Mouse (Mus musculus) stomach, embryonic 15.5 days (tissue): Measurements from ENCODE around the gene Basp1. TPM values are rescaled to one million over a fixed set of nuclear protein-coding genes. Genes with fewer than 3 reads are reported as not detected.
A peak's percentile ranks its signal among the peaks of the same experiment; 100 is the strongest.

ENCODE experiments used
- ATAC-seq: fragments of 200-750 bp; cut with Nextera tagmentation; 2 replicates; pipeline ENCODE4 v1.8.0; 2017; ENCODE audit warnings: low read depth, moderate number of reproducible peaks, moderate TSS enrichment; ENCODE audit not compliant: insufficient read depth, low FRiP score
- H3K27ac ChIP-seq: fragments of 300-500 bp; sonication (generic); 2 replicates; pipeline ENCODE4 v1.5.1; 2015; ENCODE audit warnings: mild to moderate bottlenecking, inconsistent platforms
- H3K27me3 ChIP-seq: fragments of 300-500 bp; sonication (generic); replicated peaks from 2 replicates; pipeline ENCODE4 v1.6.1; 2015; ENCODE audit warnings: inconsistent platforms
- H3K36me3 ChIP-seq: fragments of 300-500 bp; sonication (generic); 2 replicates; pipeline ENCODE4 v1.6.1; 2015; ENCODE audit warnings: inconsistent platforms
- H3K4me1 ChIP-seq: fragments of 300-500 bp; sonication (generic); 2 replicates; pipeline ENCODE4 v1.6.1; 2015; ENCODE audit warnings: inconsistent platforms
- H3K4me2 ChIP-seq: fragments of 300-500 bp; sonication (generic); 2 replicates; pipeline ENCODE4 v1.6.1; 2015; ENCODE audit warnings: mild to moderate bottlenecking, inconsistent platforms
- H3K4me3 ChIP-seq: fragments of 300-500 bp; sonication (generic); replicated peaks from 2 replicates; pipeline ENCODE4 v1.5.1; 2015; ENCODE audit warnings: inconsistent platforms
- H3K9ac ChIP-seq: fragments of 300-500 bp; sonication (generic); 2 replicates; pipeline ENCODE4 v1.6.1; 2015; ENCODE audit warnings: inconsistent platforms
- H3K9me3 ChIP-seq: fragments of 300-500 bp; sonication (generic); 2 replicates; pipeline ENCODE4 v1.6.1; 2016; ENCODE audit warnings: inconsistent platforms
- WGBS: fragments of 180-500 bp; shearing (Covaris S2); methylation state at CpG from one replicate; pipeline ENCODE4 v1.1.7; 2015; 5-methylcytosine and 5-hydroxymethylcytosine counted together
- polyA plus RNA-seq: library from polyadenylated mRNA; unstranded; fragments of >200 nt; fragmentation: Nextera tagmentation; extraction: Ambion mirVana; gene quantifications from 2 replicates; pipeline ENCODE4 v1.2.1, GENCODE M21; 2015

The Basp1 gene
- polyA plus RNA-seq, 1 experiment from 2014 or later: 43.4 TPM

DNA sequence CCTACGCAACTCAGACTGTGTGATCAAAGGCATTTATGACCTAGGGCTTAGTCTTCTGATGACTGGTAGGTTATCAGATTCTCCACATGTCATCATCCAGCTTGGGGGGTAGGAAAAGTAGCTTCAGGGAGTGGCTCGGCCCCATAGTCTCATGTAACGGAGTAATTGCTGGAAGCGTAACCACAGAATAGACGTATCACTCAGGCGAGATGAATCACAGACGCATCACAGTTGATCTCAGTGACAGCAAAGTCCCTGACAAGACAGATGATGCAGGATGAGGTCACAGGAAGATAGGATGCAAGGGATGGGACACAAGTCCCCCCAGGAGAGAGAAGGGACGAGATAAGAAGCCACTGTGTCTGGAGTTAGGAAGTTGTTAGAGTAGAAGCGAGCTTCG lies 30.6 kb upstream of the Basp1 start:
- H3K36me3 ChIP-seq: no peaks in the 10 kb centered on the region
- H3K9me3 ChIP-seq: no peaks in the 10 kb centered on the region
- ATAC-seq: no peak
- WGBS: 79% methylated on average over 10 of the region's 10 CpGs
- H3K4me1 ChIP-seq: peaks cover 8% of the 10 kb centered on the region; the same call in 1 of the 2 replicates
- H3K9ac ChIP-seq: no peak overlapping the region
- no peak overlapping the region for H3K4me3 ChIP-seq
- no peak overlapping the region for H3K4me2 ChIP-seq
- no peak overlapping the region for H3K27ac ChIP-seq
- H3K27me3 ChIP-seq: 0 out of 2 replicates have a peak, but pooled peaks cover 7% of the 10 kb centered on the region

DNA sequence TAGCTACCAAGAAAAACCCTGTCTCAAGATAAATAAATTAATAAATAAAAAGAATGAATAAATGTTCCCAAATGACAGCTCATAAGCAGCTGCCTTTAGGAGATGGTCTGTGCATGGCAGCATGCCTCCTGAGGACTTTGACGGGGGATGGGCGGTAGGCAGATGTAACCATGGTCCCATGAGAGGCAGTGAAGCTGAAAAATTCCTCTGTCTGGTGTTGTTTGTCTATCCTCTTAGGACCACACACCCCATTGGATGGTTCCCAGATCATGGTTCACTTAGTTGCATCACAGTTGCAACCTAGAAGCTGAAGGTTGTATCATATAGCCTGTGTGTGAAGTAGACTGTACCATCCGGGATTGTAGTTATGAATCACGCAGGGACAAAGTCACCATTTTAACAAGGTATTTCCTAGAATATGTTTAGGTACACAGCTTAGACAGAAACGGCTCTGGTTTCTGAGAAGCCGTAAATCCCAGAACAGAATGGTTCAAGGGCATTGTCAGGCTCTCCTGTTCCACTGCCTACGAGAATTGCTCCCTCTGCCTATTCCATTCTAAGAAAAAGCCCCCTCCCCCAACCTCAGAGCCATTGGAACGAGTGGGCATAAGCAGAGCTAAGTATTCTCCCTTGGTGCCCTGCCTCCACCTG lies 29.7 kb upstream of the Basp1 start:
- Histone ChIP-seq H3K9ac (no peak overlapping the region), H3K27me3 (0 out of 2 replicates have a peak, but pooled peaks cover 7% of the 10 kb centered on the region), H3K4me3 (no peak overlapping the region), H3K27ac (no peak overlapping the region), H3K9me3 (no peaks in the 10 kb centered on the region), H3K4me1 (peaks cover 8% of the 10 kb centered on the region; the same call in 1 of the 2 replicates), H3K36me3 (no peaks in the 10 kb centered on the region), H3K4me2 (no peak overlapping the region)
- WGBS: 85% methylated on average over 8 of the region's 8 CpGs
- ATAC-seq: no peak

DNA sequence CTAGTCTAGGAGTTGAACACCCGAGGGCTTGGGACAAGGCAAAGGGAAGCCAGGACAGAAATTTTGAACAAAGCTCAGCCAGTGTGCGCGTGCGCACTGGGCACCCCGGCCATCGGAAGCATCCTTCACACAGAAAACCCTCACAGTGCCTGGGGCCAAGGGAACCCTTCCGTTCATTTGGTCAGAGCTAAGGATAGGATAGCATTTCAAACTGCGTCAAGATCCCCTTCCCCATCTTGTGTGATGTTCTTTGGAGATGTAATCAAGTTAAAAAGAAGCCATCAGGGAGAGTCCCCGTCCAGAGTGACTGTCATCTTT lies 28.3 kb upstream of the Basp1 start:
- 0 out of 2 replicates have a peak, but pooled peaks cover 7% of the 10 kb centered on the region for H3K27me3 ChIP-seq
- peaks cover 8% of the 10 kb centered on the region; the same call in 1 of the 2 replicates for H3K4me1 ChIP-seq
- ATAC-seq: no peak
- no peaks in the 10 kb centered on the region for H3K36me3 ChIP-seq
- no peak overlapping the region for H3K4me2 ChIP-seq
- H3K4me3 ChIP-seq: no peak overlapping the region
- H3K9ac ChIP-seq: no peak overlapping the region
- H3K9me3 ChIP-seq: no peaks in the 10 kb centered on the region
- WGBS: 80% methylated on average over 9 of the region's 9 CpGs
- H3K27ac ChIP-seq: no peak overlapping the region

DNA sequence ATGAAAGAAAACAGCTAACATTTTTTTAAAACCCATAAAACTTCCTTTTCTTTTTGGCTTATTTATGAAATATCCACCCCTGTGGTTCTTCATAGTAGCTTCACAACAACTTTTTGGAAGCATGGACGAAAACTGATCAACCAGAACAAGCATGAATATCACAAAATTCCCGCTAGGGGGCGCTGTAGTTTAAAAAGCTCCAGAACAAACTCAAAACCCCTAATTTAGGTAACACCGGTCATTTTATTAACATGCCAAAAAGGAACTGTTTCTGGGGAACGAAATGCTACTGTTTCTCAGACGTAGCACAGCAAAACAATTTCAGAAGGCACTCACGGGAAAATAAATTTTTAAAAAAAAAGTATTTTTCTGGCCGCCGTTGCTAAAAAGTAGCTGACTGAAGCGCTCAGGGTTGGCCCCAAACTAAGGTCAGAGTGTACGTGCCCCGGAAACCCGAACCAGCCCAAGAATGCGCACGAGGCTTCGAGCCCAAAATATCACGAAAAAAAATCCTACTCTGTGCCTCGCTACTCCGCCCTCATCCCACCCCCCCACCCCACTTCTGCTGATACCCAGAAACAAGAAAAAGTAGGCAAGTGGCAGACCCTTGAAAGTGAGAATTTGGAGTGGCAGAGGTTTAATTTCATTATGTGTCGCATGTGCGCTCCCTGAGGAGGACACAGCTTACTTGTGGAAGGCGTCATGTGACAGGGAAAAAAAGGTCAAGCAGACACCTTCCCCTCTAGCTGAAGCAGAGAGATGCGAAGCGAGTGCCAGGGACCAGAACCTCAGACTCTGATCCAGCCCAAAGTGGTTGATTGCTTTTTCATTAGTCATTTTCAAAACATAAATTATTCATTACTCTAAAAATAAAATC lies 27.7 kb upstream of the Basp1 start:
- ATAC-seq: no peak
- peaks cover 8% of the 10 kb centered on the region; the same call in 1 of the 2 replicates for H3K4me1 ChIP-seq

DNA sequence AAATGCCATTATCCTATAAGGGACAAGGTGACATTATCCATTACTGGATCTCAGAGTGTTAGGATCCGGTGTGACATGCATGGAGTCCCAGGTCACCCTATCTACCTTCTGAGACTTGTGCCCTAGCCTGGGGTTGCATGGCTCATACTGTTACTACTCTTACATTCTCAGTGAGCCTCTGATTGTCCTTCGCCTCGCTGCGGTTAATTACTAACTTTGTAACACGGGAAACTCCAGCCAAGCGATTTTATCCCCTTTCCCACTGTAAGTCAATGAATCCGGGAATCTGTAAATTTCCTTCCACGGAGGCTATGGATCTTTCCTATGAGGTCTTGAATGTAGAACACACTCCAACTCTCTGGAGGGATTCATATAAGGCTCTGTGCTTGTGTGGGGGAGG lies 26.8 kb upstream of the Basp1 start:
- H3K9me3 ChIP-seq: no peaks in the 10 kb centered on the region
- no peaks in the 10 kb centered on the region for H3K4me1 ChIP-seq
- H3K9ac ChIP-seq: no peak overlapping the region
- no peak for ATAC-seq
- no peak overlapping the region for H3K4me3 ChIP-seq
- no peak overlapping the region for H3K27ac ChIP-seq
- H3K27me3 ChIP-seq: 0 out of 2 replicates have a peak, but pooled peaks cover 7% of the 10 kb centered on the region
- H3K36me3 ChIP-seq: no peaks in the 10 kb centered on the region
- 82% methylated on average over 8 of the region's 8 CpGs for WGBS
- no peak overlapping the region for H3K4me2 ChIP-seq

More for the DNA sequence above, 27.7 kb upstream of the Basp1 start:
- H3K27ac ChIP-seq: no peak overlapping the region
- no peaks in the 10 kb centered on the region for H3K36me3 ChIP-seq
- H3K27me3 ChIP-seq: 0 out of 2 replicates have a peak, but pooled peaks cover 7% of the 10 kb centered on the region
- H3K4me2 ChIP-seq: peak overlapping the region; percentile 49
- peak overlapping the region; percentile 22; the same call in 1 of the 2 replicates for H3K4me3 ChIP-seq
- WGBS: 20% methylated on average over 24 of the region's 24 CpGs
- no peaks in the 10 kb centered on the region for H3K9me3 ChIP-seq
- H3K9ac ChIP-seq: no peak overlapping the region

DNA sequence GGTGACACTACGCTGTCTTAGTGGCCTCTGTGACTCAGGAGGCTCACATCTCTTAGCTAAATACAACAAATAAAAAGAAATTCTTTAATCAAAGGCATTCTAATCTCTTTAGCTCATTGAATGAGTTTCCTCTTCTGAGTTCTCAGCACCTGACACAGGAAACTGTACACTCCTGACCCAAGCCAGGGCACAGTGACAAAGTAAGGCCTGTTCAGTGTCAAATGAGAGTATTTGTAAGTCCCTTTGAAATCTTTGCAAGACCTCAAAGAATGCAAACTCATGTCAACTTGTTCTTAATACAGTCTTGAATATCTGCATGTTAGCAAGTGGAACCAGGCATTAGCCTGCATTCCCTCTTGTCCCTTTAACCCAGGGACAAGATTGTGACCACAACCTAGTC lies 18.8 kb upstream of the Basp1 start:
- no peak overlapping the region for H3K27ac ChIP-seq
- no peak for ATAC-seq
- H3K4me2 ChIP-seq: no peak overlapping the region
- no peaks in the 10 kb centered on the region for H3K27me3 ChIP-seq
- H3K4me1 ChIP-seq: no peaks in the 10 kb centered on the region
- 74% methylated on average over 1 of the region's 1 CpGs for WGBS
- no peak overlapping the region for H3K4me3 ChIP-seq
- no peak overlapping the region for H3K9ac ChIP-seq
- H3K9me3 ChIP-seq: no peaks in the 10 kb centered on the region
- H3K36me3 ChIP-seq: no peaks in the 10 kb centered on the region

DNA sequence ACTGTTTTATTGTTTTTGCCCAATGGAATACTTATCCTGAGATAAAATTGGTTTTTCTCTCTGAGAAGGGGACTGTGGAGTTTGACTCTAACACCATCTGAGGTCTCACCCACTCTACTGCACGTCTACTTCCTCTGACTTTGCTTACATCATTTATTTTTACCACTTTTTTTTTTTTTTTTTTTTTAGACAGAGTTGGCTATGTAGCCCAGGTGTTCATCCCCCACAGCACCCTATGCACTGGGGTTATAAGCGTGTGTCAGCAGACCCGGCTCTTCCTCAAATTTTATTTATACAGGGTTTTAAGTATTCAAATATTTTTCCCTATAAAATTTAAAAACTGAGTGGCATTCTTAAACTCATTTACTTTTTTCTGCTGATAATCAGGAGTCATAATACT lies 16.6 kb upstream of the Basp1 start:
- WGBS: 61% methylated on average over 3 of the region's 3 CpGs
- Histone ChIP-seq H3K27me3 (no peaks in the 10 kb centered on the region), H3K4me2 (no peak overlapping the region), H3K27ac (no peak overlapping the region), H3K9ac (no peak overlapping the region), H3K4me3 (no peak overlapping the region), H3K36me3 (no peaks in the 10 kb centered on the region), H3K4me1 (no peaks in the 10 kb centered on the region), H3K9me3 (no peaks in the 10 kb centered on the region)
- no peak for ATAC-seq

DNA sequence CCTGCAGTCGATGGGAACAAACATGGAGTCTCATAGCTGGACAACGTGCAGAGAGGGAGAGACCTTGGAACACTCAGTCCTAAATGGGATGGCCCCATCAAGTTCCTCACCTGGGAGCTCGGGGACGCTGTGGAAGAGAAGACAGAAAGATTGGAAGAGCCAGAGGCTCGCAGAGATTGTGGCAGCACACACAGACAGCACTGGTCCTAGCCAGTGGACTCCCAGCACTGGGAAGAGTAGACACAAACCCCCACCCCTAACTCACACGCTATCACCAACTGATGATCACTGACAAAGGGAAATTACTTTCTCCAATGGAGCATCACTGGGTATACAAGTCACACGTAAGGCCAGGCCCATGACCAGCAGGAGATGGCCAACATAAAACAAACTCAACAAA lies 15.4 kb upstream of the Basp1 start:
- Histone ChIP-seq H3K9me3 (no peaks in the 10 kb centered on the region), H3K27ac (no peak overlapping the region), H3K36me3 (no peaks in the 10 kb centered on the region), H3K4me1 (no peaks in the 10 kb centered on the region), H3K4me3 (no peak overlapping the region), H3K27me3 (no peaks in the 10 kb centered on the region), H3K4me2 (no peak overlapping the region), H3K9ac (no peak overlapping the region)
- ATAC-seq: no peak
- 65% methylated on average over 7 of the region's 7 CpGs for WGBS

DNA sequence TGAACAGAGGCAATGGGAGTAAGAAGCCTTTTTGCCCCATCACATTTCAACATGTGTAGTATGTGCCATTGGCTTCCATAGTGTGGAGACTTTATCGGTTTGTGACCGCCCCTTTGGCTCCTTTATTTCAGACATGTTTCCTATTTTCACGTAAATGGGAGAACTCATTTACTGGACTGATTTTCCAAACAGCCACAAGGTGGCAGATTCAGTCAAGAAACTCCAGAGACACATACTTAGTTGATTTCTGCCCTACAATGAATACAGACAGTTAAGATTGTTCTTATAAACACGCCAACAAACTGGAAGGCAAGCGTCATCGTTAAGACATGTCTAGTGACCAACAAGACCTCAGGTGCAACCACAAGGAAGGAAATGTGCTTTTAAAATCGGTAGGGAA lies 15.0 kb upstream of the Basp1 start:
- Histone ChIP-seq H3K4me2 (no peak overlapping the region), H3K9me3 (no peaks in the 10 kb centered on the region), H3K27ac (no peak overlapping the region), H3K36me3 (no peaks in the 10 kb centered on the region), H3K9ac (no peak overlapping the region), H3K4me3 (no peak overlapping the region), H3K27me3 (no peaks in the 10 kb centered on the region), H3K4me1 (no peaks in the 10 kb centered on the region)
- no peak for ATAC-seq
- 35% methylated on average over 7 of the region's 7 CpGs for WGBS

DNA sequence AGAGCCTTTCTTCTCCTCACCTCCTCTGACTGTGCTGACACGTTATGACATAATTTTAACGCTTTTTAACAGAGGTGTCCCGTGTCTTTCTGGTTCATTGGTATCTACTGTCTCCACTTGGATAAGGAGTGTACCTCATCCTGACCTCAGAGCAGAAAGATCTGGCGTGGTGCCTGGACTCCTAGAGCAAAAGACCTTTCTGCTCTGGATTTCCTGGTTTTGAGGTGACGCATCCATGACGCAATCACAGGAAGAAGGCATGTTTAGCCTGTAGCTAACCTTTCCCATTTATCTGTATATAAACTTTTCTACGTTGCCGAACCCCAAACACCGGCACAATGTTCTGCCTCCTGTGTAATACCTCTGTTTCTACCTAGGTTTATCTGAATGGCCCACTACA lies 6.7 kb upstream of the Basp1 start:
- H3K4me1 ChIP-seq: peaks cover 6% of the 10 kb centered on the region; the same call in 1 of the 2 replicates
- H3K36me3 ChIP-seq: no peaks in the 10 kb centered on the region
- 75% methylated on average over 9 of the region's 9 CpGs for WGBS
- no peak overlapping the region for H3K4me3 ChIP-seq
- no peaks in the 10 kb centered on the region for H3K9me3 ChIP-seq
- H3K27me3 ChIP-seq: no peaks in the 10 kb centered on the region
- no peak overlapping the region for H3K27ac ChIP-seq
- no peak for ATAC-seq
- H3K9ac ChIP-seq: no peak overlapping the region
- H3K4me2 ChIP-seq: no peak overlapping the region

DNA sequence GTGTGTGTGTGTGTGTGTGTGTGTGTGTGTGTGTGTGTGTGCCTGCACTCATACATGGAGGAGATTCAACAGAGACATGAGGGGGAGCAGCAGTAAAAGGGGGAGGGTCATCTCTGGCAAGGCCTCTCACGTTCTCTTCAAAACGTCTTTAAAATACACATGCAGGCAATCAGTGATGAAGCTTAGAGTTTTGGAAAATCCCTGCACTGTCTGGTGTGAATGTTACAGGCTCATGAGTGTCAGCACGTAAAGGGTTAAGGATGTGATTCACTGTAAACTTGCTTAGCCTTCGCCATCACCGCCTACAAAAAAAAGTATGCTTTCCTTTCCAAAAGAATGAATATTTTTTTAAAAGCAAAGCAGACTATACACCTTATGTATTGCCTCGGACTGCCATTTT lies 2.8 kb upstream of the Basp1 start:
- no peaks in the 10 kb centered on the region for H3K9me3 ChIP-seq
- peaks cover 9% of the 10 kb centered on the region; the same call in 1 of the 2 replicates for H3K4me1 ChIP-seq
- 56% methylated on average over 6 of the region's 6 CpGs for WGBS
- no peak overlapping the region for H3K4me3 ChIP-seq
- no peak overlapping the region for H3K27ac ChIP-seq
- no peak overlapping the region for H3K9ac ChIP-seq
- ATAC-seq: no peak
- no peak overlapping the region for H3K4me2 ChIP-seq
- no peaks in the 10 kb centered on the region for H3K36me3 ChIP-seq
- H3K27me3 ChIP-seq: no peaks in the 10 kb centered on the region

DNA sequence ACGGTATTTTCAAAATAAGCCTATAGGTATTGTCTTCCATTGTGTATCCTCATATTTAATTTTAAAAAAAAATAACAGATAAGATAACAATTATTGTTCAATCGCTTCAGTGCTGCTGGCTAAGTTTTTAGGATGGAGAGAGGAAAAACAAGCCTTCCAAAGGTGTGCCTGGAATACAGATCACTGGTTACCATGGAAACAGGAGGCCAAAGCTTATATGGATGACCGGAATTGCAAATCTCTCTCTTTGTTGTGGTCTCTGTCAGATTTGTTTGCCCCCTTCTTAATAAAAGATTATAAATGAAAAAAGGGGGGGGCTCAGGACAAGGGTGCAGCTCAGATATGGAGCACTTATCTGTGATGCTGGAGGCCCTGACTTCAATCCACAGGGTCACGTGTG lies 2.4 kb upstream of the Basp1 start:
- Histone ChIP-seq H3K9ac (no peak overlapping the region), H3K4me2 (no peak overlapping the region), H3K27me3 (no peaks in the 10 kb centered on the region), H3K27ac (no peak overlapping the region), H3K36me3 (no peaks in the 10 kb centered on the region), H3K9me3 (no peaks in the 10 kb centered on the region), H3K4me1 (peaks cover 9% of the 10 kb centered on the region; the same call in 1 of the 2 replicates), H3K4me3 (no peak overlapping the region)
- no peak for ATAC-seq
- WGBS: 59% methylated on average over 4 of the region's 4 CpGs
